Mouse (Mus musculus): ENCODE measurements at regions not wholly inside any gene's neighbourhood (a gene's known extent, or its start where the extent isn't known, plus 50 kb on each side); places are given as distances from the start of the nearest gene placed in this dataset.
A peak's percentile ranks its signal among the peaks of the same experiment; 100 is the strongest.

- no peaks in the 10 kb centered on the region for H3K36me3 ChIP-seq (ENCODE audit: control insufficient read depth, insufficient read depth, low read length)
- DNase-seq (ENCODE audit: low spot score): peak; percentile 19
- no peak overlapping the region for H3K4me3 ChIP-seq (ENCODE audit: low read depth, low read length)
- no peaks in the 10 kb centered on the region for H3K27me3 ChIP-seq (ENCODE audit: control insufficient read depth, insufficient read depth, low read length)
- TF ChIP-seq CTCF (IDR thresholded peaks at IDR 0.05; ENCODE audit: low read depth) (no peak), EP300 (optimal IDR thresholded peaks at IDR 0.05) (no peak)
- no peak overlapping the region for H3K27ac ChIP-seq (replicated peaks)
- no peak overlapping the region for H3K4me2 ChIP-seq (replicated peaks; ENCODE audit: low read depth)
- 39% methylated on average over 5 of the region's 5 CpGs for WGBS
- no peaks in the 10 kb centered on the region; the same call in 1 of the 2 replicates for H3K9me3 ChIP-seq (ENCODE audit: control insufficient read depth, low read length)
- ATAC-seq (ENCODE audit: low FRiP score, low TSS enrichment): no peak
- no peaks in the 10 kb centered on the region for H3K4me1 ChIP-seq (replicated peaks; ENCODE audit: control insufficient read depth, insufficient read depth)
- no peak overlapping the region for H3K9ac ChIP-seq (ENCODE audit: low read length)
These were observed 125.2 kb upstream of the Shb start for GRCm38 (mm10) chr4:45657350-45657978.

DNA sequence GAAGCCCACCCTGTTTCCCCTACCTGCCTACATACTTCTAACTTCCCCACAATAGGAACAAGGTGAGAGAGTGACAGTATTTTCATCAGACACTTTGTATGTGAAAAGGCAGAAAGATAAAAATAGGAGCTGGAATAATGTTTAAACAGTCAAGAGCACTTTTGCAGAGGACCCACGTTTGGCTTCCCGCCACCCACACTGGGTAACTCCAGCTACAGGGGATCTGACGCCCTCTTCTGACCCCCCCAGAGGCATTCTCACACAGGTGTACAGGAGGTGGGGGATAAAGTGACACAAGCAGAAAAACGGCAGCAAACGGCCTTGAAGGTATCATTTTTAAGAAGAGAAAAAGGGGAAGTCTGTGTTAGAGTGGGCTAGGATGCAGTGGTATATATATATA lies 123.5 kb upstream of the Shb start:
- ATAC-seq (ENCODE audit: low FRiP score, low TSS enrichment): no peak
- no peaks in the 10 kb centered on the region; the same call in 1 of the 2 replicates for H3K9me3 ChIP-seq (ENCODE audit: control insufficient read depth, low read length)
- H3K9ac ChIP-seq (ENCODE audit: low read length): no peak overlapping the region
- DNase-seq (ENCODE audit: low spot score): no peak
- no peaks in the 10 kb centered on the region for H3K4me1 ChIP-seq (replicated peaks; ENCODE audit: control insufficient read depth, insufficient read depth)
- H3K27me3 ChIP-seq (ENCODE audit: control insufficient read depth, insufficient read depth, low read length): no peaks in the 10 kb centered on the region
- no peak overlapping the region for H3K4me3 ChIP-seq (ENCODE audit: low read depth, low read length)
- H3K36me3 ChIP-seq (ENCODE audit: control insufficient read depth, insufficient read depth, low read length): no peaks in the 10 kb centered on the region
- WGBS: 58% methylated on average over 5 of the region's 5 CpGs
- no peak for TF ChIP-seq EP300 (optimal IDR thresholded peaks at IDR 0.05)
- no peak for TF ChIP-seq CTCF (IDR thresholded peaks at IDR 0.05; ENCODE audit: low read depth)
- no peak overlapping the region for H3K27ac ChIP-seq (replicated peaks)
- H3K4me2 ChIP-seq (replicated peaks; ENCODE audit: low read depth): no peak overlapping the region

DNA sequence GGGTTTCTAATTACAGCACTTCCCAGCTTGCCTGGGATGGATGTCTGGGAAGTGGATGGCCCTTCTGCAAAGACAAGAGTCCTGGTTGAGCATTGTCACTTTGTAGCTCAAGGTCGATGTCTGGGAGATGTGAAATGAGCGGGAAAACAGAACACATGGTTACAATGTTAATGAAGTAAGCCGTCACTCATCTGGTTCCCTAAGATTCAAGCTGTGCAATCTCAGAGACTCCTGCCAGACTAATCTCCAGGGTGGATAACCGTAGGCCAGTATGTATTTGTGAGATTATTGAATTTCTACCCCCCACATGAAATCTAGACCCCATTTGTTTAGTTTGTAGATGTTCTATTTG lies 122.5 kb upstream of the Shb start:
- Histone ChIP-seq H3K4me2 (replicated peaks; ENCODE audit: low read depth) (0 out of 2 replicates have a peak overlapping the region, but pooled peaks have one; percentile 14), H3K4me1 (replicated peaks; ENCODE audit: control insufficient read depth, insufficient read depth) (no peaks in the 10 kb centered on the region), H3K9ac (ENCODE audit: low read length) (no peak overlapping the region), H3K27me3 (ENCODE audit: control insufficient read depth, insufficient read depth, low read length) (no peaks in the 10 kb centered on the region), H3K4me3 (ENCODE audit: low read depth, low read length) (no peak overlapping the region), H3K36me3 (ENCODE audit: control insufficient read depth, insufficient read depth, low read length) (no peaks in the 10 kb centered on the region), H3K9me3 (ENCODE audit: control insufficient read depth, low read length) (no peaks in the 10 kb centered on the region; the same call in 1 of the 2 replicates), H3K27ac (replicated peaks) (no peak overlapping the region)
- TF ChIP-seq EP300 (optimal IDR thresholded peaks at IDR 0.05) (no peak), CTCF (IDR thresholded peaks at IDR 0.05; ENCODE audit: low read depth) (no peak)
- DNase-seq (ENCODE audit: low spot score) (no peak), ATAC-seq (ENCODE audit: low FRiP score, low TSS enrichment) (no peak)
- WGBS: 25% methylated on average over 4 of the region's 4 CpGs

DNA sequence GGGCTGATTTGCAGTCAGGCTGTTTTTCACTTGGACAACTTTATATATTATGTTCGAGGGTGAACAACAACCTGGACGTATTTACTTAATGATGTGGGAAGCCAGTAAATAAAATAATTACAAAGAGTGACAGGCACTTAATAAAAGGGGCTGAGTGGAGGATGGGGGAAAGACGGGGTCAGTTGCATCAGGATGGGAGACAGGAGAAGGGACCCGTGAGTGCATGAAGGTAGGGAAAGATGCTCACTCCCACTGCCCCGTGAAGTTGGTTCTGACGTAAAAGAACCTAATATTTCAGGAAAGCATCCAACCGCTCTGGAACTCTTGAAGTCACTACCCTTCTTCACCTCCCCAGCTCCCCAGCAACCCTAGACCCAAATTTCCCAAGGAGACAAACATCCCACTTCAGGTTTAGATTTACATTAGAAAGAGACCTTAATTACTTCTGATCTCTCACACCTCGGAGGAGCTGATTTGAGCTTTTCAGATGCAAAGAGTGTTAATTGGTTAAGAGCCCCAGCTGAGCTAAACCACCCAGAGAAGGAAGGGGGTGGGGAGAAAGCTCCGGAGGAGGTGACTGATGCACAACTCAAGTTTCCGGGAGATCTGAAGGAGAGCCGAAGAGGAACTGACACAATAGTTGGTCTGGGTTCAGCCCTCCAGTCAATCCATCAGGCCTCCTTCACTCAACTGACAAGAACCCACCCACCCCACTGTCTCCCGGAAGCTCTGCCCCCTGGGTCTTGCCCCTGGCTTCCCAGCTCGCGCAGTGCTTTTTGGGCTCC lies 121.9 kb upstream of the Shb start:
- Histone ChIP-seq H3K36me3 (ENCODE audit: control insufficient read depth, insufficient read depth, low read length) (no peaks in the 10 kb centered on the region), H3K9ac (ENCODE audit: low read length) (no peak overlapping the region), H3K27ac (replicated peaks) (no peak overlapping the region), H3K4me3 (ENCODE audit: low read depth, low read length) (no peak overlapping the region), H3K27me3 (ENCODE audit: control insufficient read depth, insufficient read depth, low read length) (no peaks in the 10 kb centered on the region), H3K4me1 (replicated peaks; ENCODE audit: control insufficient read depth, insufficient read depth) (no peaks in the 10 kb centered on the region), H3K9me3 (ENCODE audit: control insufficient read depth, low read length) (no peaks in the 10 kb centered on the region; the same call in 1 of the 2 replicates), H3K4me2 (replicated peaks; ENCODE audit: low read depth) (0 out of 2 replicates have a peak overlapping the region, but pooled peaks have one; percentile 14)
- TF ChIP-seq CTCF (IDR thresholded peaks at IDR 0.05; ENCODE audit: low read depth) (no peak), EP300 (optimal IDR thresholded peaks at IDR 0.05) (no peak)
- DNase-seq (ENCODE audit: low spot score) (no peak), ATAC-seq (ENCODE audit: low FRiP score, low TSS enrichment) (no peak)
- 22% methylated on average over 14 of the region's 14 CpGs for WGBS

DNA sequence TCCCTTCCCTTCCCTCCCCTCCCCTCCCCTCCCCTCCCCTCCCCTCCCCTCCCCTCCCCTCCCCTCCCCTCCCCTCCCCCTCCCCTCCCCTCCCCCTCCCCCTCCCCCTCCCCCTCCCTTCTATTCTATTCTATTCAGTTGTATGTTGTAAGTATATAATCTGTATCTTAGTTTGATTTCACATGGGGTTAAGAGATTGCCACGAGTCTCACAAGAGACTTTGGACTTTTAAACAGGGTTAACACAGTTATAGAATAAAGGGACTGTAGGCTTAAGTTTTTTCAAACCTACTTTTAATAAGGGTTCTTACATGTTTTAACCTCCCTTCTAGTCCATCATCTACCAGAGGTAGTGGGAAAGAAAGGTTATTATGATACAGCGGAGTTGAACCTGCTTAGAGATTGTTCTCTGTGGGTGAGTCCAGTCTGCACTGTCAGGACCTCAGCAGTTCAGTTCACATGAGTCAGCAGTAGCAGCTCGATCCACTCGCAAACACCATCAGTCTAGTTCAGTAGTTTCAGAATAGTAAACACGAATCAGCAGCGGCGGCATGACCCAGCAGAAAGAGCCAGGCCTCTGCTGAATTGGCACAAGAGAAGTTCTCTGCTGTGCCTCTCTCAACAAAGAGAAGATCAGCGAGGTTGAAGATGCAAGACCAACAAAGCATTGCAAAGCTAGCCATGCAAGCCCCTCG lies 116.8 kb upstream of the Shb start:
- 72% methylated on average over 9 of the region's 9 CpGs for WGBS
- ATAC-seq (ENCODE audit: low FRiP score, low TSS enrichment): peak; percentile 83
- no peak overlapping the region for H3K4me3 ChIP-seq (ENCODE audit: low read depth, low read length)

More for the DNA sequence above, 116.8 kb upstream of the Shb start:
- Histone ChIP-seq H3K27me3 (ENCODE audit: control insufficient read depth, insufficient read depth, low read length) (no peaks in the 10 kb centered on the region), H3K36me3 (ENCODE audit: control insufficient read depth, insufficient read depth, low read length) (no peaks in the 10 kb centered on the region), H3K27ac (replicated peaks) (no peak overlapping the region), H3K9ac (ENCODE audit: low read length) (no peak overlapping the region), H3K9me3 (ENCODE audit: control insufficient read depth, low read length) (no peaks in the 10 kb centered on the region; the same call in 1 of the 2 replicates), H3K4me2 (replicated peaks; ENCODE audit: low read depth) (no peak overlapping the region), H3K4me1 (replicated peaks; ENCODE audit: control insufficient read depth, insufficient read depth) (no peaks in the 10 kb centered on the region)
- peak; percentile 61 for DNase-seq (ENCODE audit: low spot score)
- TF ChIP-seq EP300 (optimal IDR thresholded peaks at IDR 0.05) (no peak), CTCF (IDR thresholded peaks at IDR 0.05; ENCODE audit: low read depth) (no peak)

Measured in stomach, postnatal 0 days (tissue).